Mouse (Mus musculus) gastrocnemius, adult 8-10 months (tissue): Measurements from ENCODE around the gene Senp7. TPM values are rescaled to one million over a fixed set of nuclear protein-coding genes. Genes with fewer than 3 reads are reported as not detected.
A peak's percentile ranks its signal among the peaks of the same experiment; 100 is the strongest.
"Not testable (repeated sequence)": the region's sequence is repeated elsewhere in the genome, so short reads cannot be mapped to it uniquely, and the experiment has no call there.

Experiments
- DNase-seq, 2 experiments: peaks; one replicate each; pipeline ENCODE4 v3.0.0; 2022; ENCODE audit warnings: low spot score in 2 of 2
- total RNA-seq, 4 experiments: library from RNA; stranded (reverse); gene quantifications; 2 replicates each; pipeline ENCODE4 v1.2.4; 2022

Senp7 gene
- total RNA-seq, 4 experiments from 2014 or later = 8.3 to 10.5 (median 9.3) TPM

GRCm38 (mm10) chr16:56064334-56064990 lies 16.3 kb downstream of the Senp7 start:
- peak; percentile 13 to 50 for DNase-seq

- DNase-seq = no peak
Observed at GRCm38 (mm10) chr16:56066113-56066512, 18.0 kb downstream of the Senp7 start.

GRCm38 (mm10) chr16:56068523-56069070 lies 20.5 kb downstream of the Senp7 start:
- DNase-seq = no peak

- DNase-seq = no peak
Observed at GRCm38 (mm10) chr16:56071317-56072232, 23.4 kb downstream of the Senp7 start.

GRCm38 (mm10) chr16:56072533-56072932 lies 24.4 kb downstream of the Senp7 start:
- DNase-seq = no peak

GRCm38 (mm10) chr16:56073150-56073549 lies 25.0 kb downstream of the Senp7 start:
- not testable (repeated sequence) for DNase-seq

- DNase-seq = no peak
Observed at GRCm38 (mm10) chr16:56074122-56074521, 26.0 kb downstream of the Senp7 start.

DNA sequence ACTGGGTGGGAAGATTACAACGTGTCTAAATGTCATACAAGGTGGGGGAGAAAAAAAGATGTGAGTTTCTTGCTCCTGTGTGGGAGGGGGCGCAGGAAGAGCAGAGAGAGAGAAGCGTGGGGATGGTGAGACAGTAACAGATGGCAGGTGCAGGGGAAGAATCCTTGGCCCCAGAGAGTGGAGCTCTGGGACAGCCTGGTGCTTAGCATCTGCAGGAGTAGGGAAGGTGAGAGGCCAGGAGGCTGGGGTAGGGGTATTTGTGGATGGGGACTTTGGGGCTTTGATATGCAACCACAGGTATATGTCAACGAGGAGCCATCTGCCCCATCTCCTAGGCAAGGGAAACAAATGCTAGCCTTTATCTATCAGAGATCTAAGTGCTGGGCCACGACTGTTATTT lies 26.4 kb downstream of the Senp7 start:
- no peak for DNase-seq

DNA sequence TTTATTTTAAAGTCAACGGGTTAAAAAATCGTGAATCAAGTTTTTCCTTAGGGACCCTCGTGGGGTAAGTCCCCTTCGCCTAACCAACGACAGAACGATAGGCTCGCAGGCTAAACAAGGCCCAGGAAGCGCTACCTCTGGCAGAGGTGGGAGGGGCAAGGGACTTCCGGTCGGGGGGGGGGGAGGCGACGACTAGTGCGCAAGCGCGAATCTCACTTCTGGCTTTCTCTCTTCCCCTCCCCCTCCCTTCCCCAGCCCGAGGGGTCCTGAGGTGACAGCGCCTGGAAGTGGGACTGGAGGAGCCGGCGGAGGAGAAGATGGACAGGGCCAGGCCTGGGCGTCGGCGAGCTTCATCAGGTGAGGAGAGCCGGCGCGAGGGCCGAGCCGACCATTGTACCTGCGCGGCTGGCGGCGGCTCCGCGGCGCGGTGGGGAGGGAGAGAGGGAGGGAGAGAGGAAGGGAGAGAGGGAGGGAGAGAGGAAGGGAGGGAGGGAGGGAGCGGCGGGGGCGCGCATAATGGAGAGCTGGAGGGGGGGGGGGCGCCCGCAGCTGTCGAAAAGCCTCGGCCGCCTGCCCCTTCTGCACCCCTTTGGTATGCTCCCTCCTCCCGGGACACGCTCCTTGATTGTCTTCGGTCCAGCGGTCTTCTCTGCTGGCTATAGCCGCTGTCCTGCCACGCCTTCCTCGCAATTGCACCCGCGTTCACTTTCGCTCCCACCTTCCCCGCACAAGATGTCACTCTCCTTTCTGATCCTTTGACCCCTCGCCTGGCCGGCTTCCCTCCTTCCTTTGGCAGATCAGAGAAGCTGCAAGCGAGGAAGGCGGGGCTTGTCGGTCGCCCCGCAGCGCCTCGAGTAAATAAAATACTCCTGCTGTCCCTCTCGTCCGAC lies 27.3 kb downstream of the Senp7 start:
- peak; percentile 84 to 88 for DNase-seq

- DNase-seq = no peak
Observed at GRCm38 (mm10) chr16:56076121-56076869, 28.2 kb downstream of the Senp7 start.

- DNase-seq = no peak
Observed at GRCm38 (mm10) chr16:56079419-56079818, 31.3 kb downstream of the Senp7 start.

- no peak for DNase-seq
Observed at GRCm38 (mm10) chr16:56081691-56082090, 33.6 kb downstream of the Senp7 start.

- no peak for DNase-seq
Observed at GRCm38 (mm10) chr16:56086336-56086735, 38.2 kb downstream of the Senp7 start.

DNA sequence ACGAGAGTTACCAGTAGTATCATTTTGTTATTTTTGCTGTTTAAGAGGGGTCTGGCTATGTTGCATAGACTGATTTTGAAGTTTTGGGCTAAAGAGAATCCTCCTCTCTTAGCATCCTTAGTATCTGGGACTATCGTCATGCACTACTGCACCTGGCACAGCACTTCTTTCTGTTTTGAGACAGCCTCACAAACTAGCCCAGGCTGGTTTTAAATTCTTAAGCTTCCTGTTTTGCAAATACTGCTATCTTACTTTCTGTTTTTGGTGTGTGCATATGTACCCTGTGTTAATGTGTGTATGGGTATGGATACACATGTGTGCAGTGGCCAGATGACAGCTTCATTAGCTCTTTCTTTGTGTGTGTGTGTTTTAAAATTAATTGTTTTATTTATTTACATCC lies 42.2 kb downstream of the Senp7 start:
- DNase-seq = no peak

- not testable (repeated sequence) for DNase-seq
Observed at GRCm38 (mm10) chr16:56096401-56097018, 48.4 kb downstream of the Senp7 start.

DNA sequence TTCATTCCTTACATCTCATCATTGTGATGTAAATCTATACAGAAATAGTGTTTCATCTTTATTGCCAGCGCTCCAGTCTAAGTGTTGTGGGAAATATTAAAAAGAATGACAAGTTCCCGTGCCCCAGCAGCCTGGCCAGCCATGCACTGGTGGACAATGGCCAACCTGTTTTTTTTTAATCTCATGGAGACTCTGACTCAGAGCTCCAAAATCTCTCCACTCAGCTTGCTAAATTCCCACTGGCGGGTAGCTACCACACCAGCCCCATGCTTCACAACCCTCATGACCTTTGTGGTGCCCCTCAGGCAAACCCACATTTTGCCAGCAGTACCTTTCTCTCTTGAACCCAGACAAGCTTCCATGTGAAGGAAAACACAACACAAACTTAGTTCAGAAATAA lies 67.6 kb downstream of the Senp7 start:
- no peak for DNase-seq

DNA sequence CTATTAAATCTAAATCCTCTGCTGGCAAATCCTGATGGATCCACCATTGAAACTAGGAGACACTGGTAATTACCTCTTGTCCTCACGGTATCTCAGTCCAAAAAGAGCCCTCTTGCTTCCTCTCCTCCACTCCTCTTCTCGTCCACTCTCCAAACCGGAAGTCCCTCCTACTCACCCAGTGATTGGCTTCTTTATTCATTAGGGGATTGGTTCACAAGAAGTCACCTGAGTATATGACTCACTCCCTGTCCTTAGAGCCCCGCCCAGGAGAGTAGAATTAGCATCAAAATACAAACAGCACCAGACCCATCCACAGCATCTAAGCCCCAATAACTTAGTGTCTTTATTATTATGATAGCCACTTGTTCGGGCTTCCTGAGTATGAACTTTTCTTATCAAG lies 68.0 kb downstream of the Senp7 start:
- no peak for DNase-seq

GRCm38 (mm10) chr16:56117327-56118180 lies 69.4 kb downstream of the Senp7 start:
- no peak for DNase-seq

DNA sequence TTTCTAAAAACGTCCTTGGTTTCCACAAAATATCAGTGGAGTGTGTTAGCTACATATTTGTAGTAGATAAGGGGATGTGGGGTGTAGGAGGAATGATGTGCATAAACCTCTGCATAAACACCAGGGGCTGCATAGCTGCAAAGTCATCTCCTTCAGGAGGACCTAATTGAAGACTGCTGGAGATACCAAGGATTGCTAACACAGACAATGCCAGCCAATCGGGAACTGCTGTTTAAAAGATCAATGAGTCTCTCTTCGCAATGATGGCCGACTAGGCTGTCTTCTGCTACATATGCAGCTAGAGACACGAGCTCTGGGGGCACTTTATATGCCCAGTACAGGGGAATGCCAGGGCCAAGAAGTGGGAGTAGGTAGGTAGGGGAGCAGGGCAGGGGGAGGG lies 74.4 kb downstream of the Senp7 start:
- DNase-seq = no peak
